Mouse (Mus musculus) stomach, postnatal 0 days (tissue): ENCODE measurements at regions not wholly inside any gene's neighbourhood (a gene's known extent, or its start where the extent isn't known, plus 50 kb on each side); places are given as distances from the start of the nearest gene placed in this dataset.
"Not testable (repeated sequence)": the region's sequence is repeated elsewhere in the genome, so short reads cannot be mapped to it uniquely, and the experiment has no call there.

Source experiments
- CTCF ChIP-seq: IDR thresholded peaks from 2 replicates; pipeline ENCODE4 v1.5.1; 2016; ENCODE audit warnings: antibody characterized with exemption, low read depth, mild to moderate bottlenecking, moderate library complexity
- EP300 ChIP-seq: optimal IDR thresholded peaks from 2 replicates; pipeline ENCODE3; 2016; ENCODE audit warnings: antibody characterized with exemption

DNA sequence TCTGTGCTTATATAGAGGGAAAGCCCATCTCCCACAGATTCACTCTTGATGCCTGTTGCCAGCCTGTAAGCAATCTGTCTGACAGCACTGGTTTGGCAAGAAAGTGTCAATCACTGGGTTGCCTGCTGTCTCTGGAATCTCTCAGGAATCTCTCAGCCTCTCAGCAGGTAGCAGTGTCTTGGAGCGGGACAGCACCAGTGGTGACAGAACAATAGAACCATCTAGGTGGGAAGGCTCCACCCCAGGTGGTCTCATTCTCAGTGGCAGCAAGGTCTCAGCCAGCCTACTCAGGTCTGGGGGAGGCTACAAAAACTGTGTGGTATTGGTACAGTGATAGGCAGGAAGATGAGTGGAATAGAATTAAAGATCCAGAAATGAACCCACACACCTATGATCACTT lies 76.1 kb upstream of the Egfr start:
- not testable (repeated sequence) for TF ChIP-seq EP300, CTCF
